Mouse (Mus musculus) neutrophil, adult 59 days (primary cell): Measurements from ENCODE around the gene Zrsr2. TPM values are rescaled to one million over a fixed set of nuclear protein-coding genes. Genes with fewer than 3 reads are reported as not detected.

Source experiments
- total RNA-seq, 2 experiments: library from RNA; stranded (reverse); gene quantifications; 1 replicate in 1 of 2; 2 replicates in 1 of 2; pipeline ENCODE4 v1.2.4; 2023

Zrsr2 gene
- 10 to 100 TPM; 27.2 to 33.8 TPM for total RNA-seq

GRCm38 (mm10) chrX:163958467-163958875 is at the start of gene Zrsr2:
Gene Zrsr2 (minus strand): TSS chrX:163958661.

DNA sequence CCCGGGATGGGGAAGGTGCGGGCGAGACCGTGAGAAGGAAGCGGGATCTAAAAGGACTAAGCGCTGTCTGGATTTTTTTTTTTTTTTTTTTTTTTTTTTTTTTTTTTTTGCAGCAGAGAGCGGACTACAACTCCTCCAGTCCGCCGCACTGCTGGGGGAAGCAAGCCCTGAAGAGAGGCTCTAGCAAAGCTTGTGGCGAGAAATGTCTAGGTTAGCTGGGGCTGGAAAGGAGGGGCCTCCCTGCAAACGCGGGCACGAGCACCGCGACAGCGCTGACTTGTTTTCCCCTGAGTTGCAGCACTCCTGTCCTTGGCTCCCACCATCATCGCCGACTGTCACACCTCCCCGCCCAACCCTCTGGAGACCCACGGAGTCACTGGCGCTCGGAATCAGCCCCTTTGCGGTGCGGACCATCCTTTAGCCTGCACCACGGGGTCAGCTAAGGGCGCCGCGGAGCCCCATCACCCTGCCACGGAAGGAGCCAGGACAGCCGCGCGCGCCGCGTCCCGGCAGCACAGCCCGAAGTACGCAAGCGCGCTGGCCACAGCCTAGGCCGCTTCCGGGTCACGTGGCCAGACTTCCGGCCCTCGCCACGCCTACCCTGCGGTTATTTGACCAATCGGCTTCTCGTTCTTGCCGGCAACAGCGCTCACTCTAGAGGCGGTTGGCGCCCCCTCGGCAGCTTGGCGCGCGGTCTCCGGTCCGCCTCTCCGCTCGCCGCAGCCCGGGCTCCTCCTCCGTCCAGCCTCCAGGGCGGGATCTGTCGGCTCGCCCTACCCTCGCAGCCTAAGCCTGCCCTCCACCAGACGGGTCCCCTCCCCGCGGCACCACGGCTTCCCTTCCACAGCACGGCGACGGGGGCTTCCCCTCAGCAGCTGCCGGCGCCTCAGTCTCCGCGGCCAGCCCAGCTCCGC is 49.9 kb downstream of the Zrsr2 start, which contains the start of gene Ap1s2:
TSS of gene Ap1s2 (plus strand) at position 681 of the 914 bp plus-strand sequence.

Other genes with a start within 250 kb of the Zrsr2 start
- 1 to 10 TPM in 1 of 2 experiments, under 1 TPM in 1; 0.86 to 1.8 TPM for gene Rnf138rt1, start 197.3 kb downstream of the Zrsr2 start, total RNA-seq
- gene Ap1s2, start 49.6 kb downstream of the Zrsr2 start, total RNA-seq: 100 to 1,000 TPM; 148 to 174 TPM
- under 1 TPM; 0.40 to 0.42 TPM for gene Car5b, start 69.3 kb upstream of the Zrsr2 start, total RNA-seq
- gene Siah1b, start 117.8 kb upstream of the Zrsr2 start, total RNA-seq: 1 to 10 TPM; 6.8 to 9.1 TPM
- not detected for gene Cltrn, start 130.2 kb upstream of the Zrsr2 start, total RNA-seq
- not detected for gene Ace2, start 180.7 kb upstream of the Zrsr2 start, total RNA-seq